Mouse (Mus musculus) cerebellum, adult 2 months (tissue): ENCODE measurements at regions not wholly inside any gene's neighbourhood (a gene's known extent, or its start where the extent isn't known, plus 50 kb on each side); places are given as distances from the start of the nearest gene placed in this dataset.

Experiments
- CTCF ChIP-seq: fragments of 200-500 bp; IDR thresholded peaks from 2 replicates; pipeline ENCODE4 v1.5.1; 2011; ENCODE audit warnings: low read depth, mild to moderate bottlenecking, control low read depth, low read length, moderate library complexity, borderline replicate concordance; ENCODE audit not compliant: insufficient read depth
- POLR2A ChIP-seq: fragments of 200-500 bp; IDR thresholded peaks from 2 replicates; pipeline ENCODE4 v1.6.1; 2011; ENCODE audit warnings: low read length, control low read depth, borderline replicate concordance; ENCODE audit not compliant: insufficient read depth

DNA sequence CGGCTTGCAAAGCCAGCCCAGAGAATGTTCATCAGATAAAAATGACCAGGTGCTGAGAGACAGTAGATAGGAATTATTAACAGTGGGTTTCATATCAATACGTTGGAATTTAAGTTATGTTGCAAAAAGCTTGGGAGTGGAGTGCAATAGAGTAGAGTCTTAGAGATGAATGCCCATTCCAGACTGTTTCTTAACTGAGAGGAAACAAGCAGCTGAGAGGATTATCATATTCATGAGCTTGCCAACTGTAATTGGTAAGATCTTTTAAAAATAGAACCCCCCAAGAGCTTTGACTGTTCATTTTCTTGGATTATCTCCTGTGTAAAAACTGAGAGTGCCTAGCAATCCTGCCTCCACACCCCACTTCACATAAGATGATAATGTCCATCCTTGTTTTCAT is 854.9 kb downstream of the Abca13 start:
- TF ChIP-seq CTCF = no peak
- TF ChIP-seq POLR2A = no peak
